Mouse (Mus musculus): ENCODE measurements around the gene Mfrp. TPM values are rescaled to one million over a fixed set of nuclear protein-coding genes. Genes with fewer than 3 reads are reported as not detected.

Gene Mfrp
- polyA plus RNA-seq, 1 experiment: 0.35 TPM

- H3K4me1 ChIP-seq (ENCODE audit: control insufficient read depth, insufficient read depth, low read length): peaks cover 2% of the 10 kb centered on the region; the same call in 1 of the 2 replicates
- peak overlapping the region; percentile 57 for H3K27ac ChIP-seq (ENCODE audit: insufficient read depth, low read length)
- TF ChIP-seq CTCF (IDR thresholded peaks at IDR 0.05; ENCODE audit: extremely low read depth, insufficient read depth, low read length): no peak
- no peak for TF ChIP-seq POLR2A (IDR thresholded peaks at IDR 0.05; ENCODE audit: extremely low read depth, insufficient read depth, low read length)
These were observed 29.7 kb downstream of the Mfrp start for GRCm38 (mm10) chr9:44131276-44131590.

GRCm38 (mm10) chr9:44132200-44132599, 30.7 kb downstream of the Mfrp start:
- Histone ChIP-seq H3K4me1 (ENCODE audit: control insufficient read depth, insufficient read depth, low read length) (no peaks in the 10 kb centered on the region), H3K27ac (ENCODE audit: insufficient read depth, low read length) (no peak overlapping the region), H3K4me3 (ENCODE audit: insufficient read depth, low read length) (no peak overlapping the region)
- TF ChIP-seq CTCF (IDR thresholded peaks at IDR 0.05; ENCODE audit: extremely low read depth, insufficient read depth, low read length) (no peak), POLR2A (IDR thresholded peaks at IDR 0.05; ENCODE audit: extremely low read depth, insufficient read depth, low read length) (no peak)

More at GRCm38 (mm10) chr9:44131276-44131590, 29.7 kb downstream of the Mfrp start:
- no peak overlapping the region for H3K4me3 ChIP-seq (ENCODE audit: insufficient read depth, low read length)

GRCm38 (mm10) chr9:44133287-44133686, 31.8 kb downstream of the Mfrp start:
- H3K4me1 ChIP-seq (ENCODE audit: control insufficient read depth, insufficient read depth, low read length): no peaks in the 10 kb centered on the region
- H3K27ac ChIP-seq (ENCODE audit: insufficient read depth, low read length): peak overlapping the region; percentile 64; the same call in 1 of the 2 replicates
- no peak for TF ChIP-seq POLR2A (IDR thresholded peaks at IDR 0.05; ENCODE audit: extremely low read depth, insufficient read depth, low read length)
- H3K4me3 ChIP-seq (ENCODE audit: insufficient read depth, low read length): no peak overlapping the region

- Histone ChIP-seq H3K4me1 (ENCODE audit: control insufficient read depth, insufficient read depth, low read length) (no peaks in the 10 kb centered on the region), H3K27ac (ENCODE audit: insufficient read depth, low read length) (peak within 1 kb of the TSS; percentile 78), H3K4me3 (ENCODE audit: insufficient read depth, low read length) (peak within 1 kb of the TSS; percentile 45)
- TF ChIP-seq CTCF (IDR thresholded peaks at IDR 0.05; ENCODE audit: extremely low read depth, insufficient read depth, low read length): no peak
- TF ChIP-seq POLR2A (IDR thresholded peaks at IDR 0.05; ENCODE audit: extremely low read depth, insufficient read depth, low read length): 0 out of 2 replicates have a peak, but pooled peaks have one; percentile 10
These were observed 32.7 kb downstream of the Mfrp start, which contains the start of gene Mcam for GRCm38 (mm10) chr9:44134101-44134850. Gene Mcam, plus strand, starts transcription at chr9:44134469.

GRCm38 (mm10) chr9:44134851-44135730, 33.6 kb downstream of the Mfrp start:
- peak overlapping the region; percentile 60; the same call in 1 of the 2 replicates for H3K27ac ChIP-seq (ENCODE audit: insufficient read depth, low read length)
- no peaks in the 10 kb centered on the region for H3K4me1 ChIP-seq (ENCODE audit: control insufficient read depth, insufficient read depth, low read length)
- TF ChIP-seq POLR2A (IDR thresholded peaks at IDR 0.05; ENCODE audit: extremely low read depth, insufficient read depth, low read length): no peak
- no peak for TF ChIP-seq CTCF (IDR thresholded peaks at IDR 0.05; ENCODE audit: extremely low read depth, insufficient read depth, low read length)

GRCm38 (mm10) chr9:44135731-44136411, 34.3 kb downstream of the Mfrp start:
- TF ChIP-seq CTCF (IDR thresholded peaks at IDR 0.05; ENCODE audit: extremely low read depth, insufficient read depth, low read length) (no peak), POLR2A (IDR thresholded peaks at IDR 0.05; ENCODE audit: extremely low read depth, insufficient read depth, low read length) (no peak)
- no peaks in the 10 kb centered on the region for H3K4me1 ChIP-seq (ENCODE audit: control insufficient read depth, insufficient read depth, low read length)
- H3K4me3 ChIP-seq (ENCODE audit: insufficient read depth, low read length): peak overlapping the region; percentile 45; the same call in 1 of the 2 replicates

More at GRCm38 (mm10) chr9:44134851-44135730, 33.6 kb downstream of the Mfrp start:
- peak overlapping the region; percentile 45 for H3K4me3 ChIP-seq (ENCODE audit: insufficient read depth, low read length)

GRCm38 (mm10) chr9:44137846-44138245, 36.3 kb downstream of the Mfrp start:
- no peak for TF ChIP-seq POLR2A (IDR thresholded peaks at IDR 0.05; ENCODE audit: extremely low read depth, insufficient read depth, low read length)
- no peak for TF ChIP-seq CTCF (IDR thresholded peaks at IDR 0.05; ENCODE audit: extremely low read depth, insufficient read depth, low read length)
- no peak overlapping the region for H3K27ac ChIP-seq (ENCODE audit: insufficient read depth, low read length)
- H3K4me3 ChIP-seq (ENCODE audit: insufficient read depth, low read length): no peak overlapping the region
- no peaks in the 10 kb centered on the region for H3K4me1 ChIP-seq (ENCODE audit: control insufficient read depth, insufficient read depth, low read length)

More at GRCm38 (mm10) chr9:44135731-44136411, 34.3 kb downstream of the Mfrp start:
- H3K27ac ChIP-seq (ENCODE audit: insufficient read depth, low read length): no peak overlapping the region

GRCm38 (mm10) chr9:44141951-44142350, 40.4 kb downstream of the Mfrp start:
- TF ChIP-seq CTCF (IDR thresholded peaks at IDR 0.05; ENCODE audit: extremely low read depth, insufficient read depth, low read length) (no peak), POLR2A (IDR thresholded peaks at IDR 0.05; ENCODE audit: extremely low read depth, insufficient read depth, low read length) (no peak)
- H3K4me3 ChIP-seq (ENCODE audit: insufficient read depth, low read length): no peak overlapping the region
- no peak overlapping the region for H3K27ac ChIP-seq (ENCODE audit: insufficient read depth, low read length)
- H3K4me1 ChIP-seq (ENCODE audit: control insufficient read depth, insufficient read depth, low read length): no peaks in the 10 kb centered on the region

GRCm38 (mm10) chr9:44143421-44143820, 41.9 kb downstream of the Mfrp start:
- no peak overlapping the region for H3K4me3 ChIP-seq (ENCODE audit: insufficient read depth, low read length)
- H3K27ac ChIP-seq (ENCODE audit: insufficient read depth, low read length): no peak overlapping the region
- H3K4me1 ChIP-seq (ENCODE audit: control insufficient read depth, insufficient read depth, low read length): no peaks in the 10 kb centered on the region
- TF ChIP-seq POLR2A (IDR thresholded peaks at IDR 0.05; ENCODE audit: extremely low read depth, insufficient read depth, low read length) (no peak), CTCF (IDR thresholded peaks at IDR 0.05; ENCODE audit: extremely low read depth, insufficient read depth, low read length) (no peak)
